Mouse (Mus musculus): ENCODE measurements around the gene Akr7a5.
A peak's percentile ranks its signal among the peaks of the same experiment; 100 is the strongest.

The Akr7a5 gene

GRCm38 (mm10) chr4:139310171-139310898, at the start of gene Akr7a5, which contains the start of gene Pqlc2:
Akr7a5 (plus strand) TSS chr4:139310744.
Pqlc2 (minus strand) TSS chr4:139310708.
- peak; percentile 96 for DNase-seq (ENCODE audit: low read depth, low spot score)
- Histone ChIP-seq H3K36me3 (ENCODE audit: control insufficient read depth, insufficient read depth, low read length, poor library complexity, severe bottlenecking) (no peaks in the 10 kb centered on the region; the same call in 1 of the 2 replicates), H3K27me3 (ENCODE audit: control insufficient read depth, insufficient read depth, low read length, poor library complexity, severe bottlenecking) (no peaks in the 10 kb centered on the region)

- Histone ChIP-seq H3K27me3 (ENCODE audit: control insufficient read depth, insufficient read depth, low read length, poor library complexity, severe bottlenecking) (no peaks in the 10 kb centered on the region), H3K36me3 (ENCODE audit: control insufficient read depth, insufficient read depth, low read length, poor library complexity, severe bottlenecking) (peaks cover 12% of the 10 kb centered on the region)
- no peak for DNase-seq (ENCODE audit: low read depth, low spot score)
These were observed 47.6 kb upstream of the Akr7a5 start for GRCm38 (mm10) chr4:139262981-139263380.

GRCm38 (mm10) chr4:139265783-139266499, 44.6 kb upstream of the Akr7a5 start:
- DNase-seq (ENCODE audit: low read depth, low spot score) = no peak

GRCm38 (mm10) chr4:139266500-139266865, 44.1 kb upstream of the Akr7a5 start:
- Histone ChIP-seq H3K27me3 (ENCODE audit: control insufficient read depth, insufficient read depth, low read length, poor library complexity, severe bottlenecking) (no peaks in the 10 kb centered on the region), H3K36me3 (ENCODE audit: control insufficient read depth, insufficient read depth, low read length, poor library complexity, severe bottlenecking) (peaks cover 12% of the 10 kb centered on the region)
- no peak for DNase-seq (ENCODE audit: low read depth, low spot score)

More at GRCm38 (mm10) chr4:139265783-139266499, 44.6 kb upstream of the Akr7a5 start:
- no peaks in the 10 kb centered on the region for H3K27me3 ChIP-seq (ENCODE audit: control insufficient read depth, insufficient read depth, low read length, poor library complexity, severe bottlenecking)
- H3K36me3 ChIP-seq (ENCODE audit: control insufficient read depth, insufficient read depth, low read length, poor library complexity, severe bottlenecking) = peaks cover 12% of the 10 kb centered on the region

DNA sequence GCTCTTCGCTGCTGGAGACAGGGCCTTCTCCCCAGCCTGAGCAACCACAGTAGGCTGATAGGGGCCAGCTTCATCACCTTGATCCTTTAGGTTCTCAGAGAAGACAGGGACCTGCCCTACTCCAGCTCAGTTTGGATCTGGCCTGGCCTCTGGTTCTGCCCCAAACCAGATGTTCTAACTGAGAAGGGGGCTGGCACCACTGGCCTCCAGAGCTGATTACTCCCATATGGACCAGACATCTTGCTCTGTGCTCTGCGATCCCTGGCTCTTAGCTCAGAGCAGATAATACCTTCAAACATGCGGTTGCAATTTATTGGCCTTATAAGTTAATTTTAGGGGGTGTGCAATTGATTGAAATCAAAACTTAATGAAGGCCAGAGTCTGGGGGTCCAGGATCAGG, 43.2 kb upstream of the Akr7a5 start:
- Histone ChIP-seq H3K27me3 (ENCODE audit: control insufficient read depth, insufficient read depth, low read length, poor library complexity, severe bottlenecking) (no peaks in the 10 kb centered on the region), H3K36me3 (ENCODE audit: control insufficient read depth, insufficient read depth, low read length, poor library complexity, severe bottlenecking) (peaks cover 8% of the 10 kb centered on the region)
- no peak for DNase-seq (ENCODE audit: low read depth, low spot score)

- DNase-seq (ENCODE audit: low read depth, low spot score) = no peak
- H3K27me3 ChIP-seq (ENCODE audit: control insufficient read depth, insufficient read depth, low read length, poor library complexity, severe bottlenecking) = no peaks in the 10 kb centered on the region
These were observed 42.3 kb upstream of the Akr7a5 start for GRCm38 (mm10) chr4:139268242-139268641.

DNA sequence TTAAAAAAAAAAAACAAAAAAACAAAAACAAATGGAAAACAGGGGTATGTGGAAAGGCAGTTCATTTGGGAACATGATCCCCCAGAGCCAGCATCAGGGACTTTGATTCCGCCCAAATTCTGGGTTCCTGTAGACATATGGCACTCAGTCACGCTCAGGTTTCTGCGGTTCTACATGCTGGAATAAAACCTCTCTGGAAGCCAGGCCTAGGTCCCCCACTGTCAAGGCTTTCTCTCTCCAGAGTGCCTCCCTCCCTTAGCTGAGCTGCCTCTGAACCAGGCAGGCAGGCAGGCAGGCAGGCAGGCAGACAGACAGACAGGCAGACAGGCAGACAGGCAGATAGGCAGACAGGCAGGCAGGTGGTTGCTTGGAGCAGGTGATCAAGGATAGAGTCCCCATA, 40.4 kb upstream of the Akr7a5 start:
- H3K36me3 ChIP-seq (ENCODE audit: control insufficient read depth, insufficient read depth, low read length, poor library complexity, severe bottlenecking) = no peaks in the 10 kb centered on the region; the same call in none of the 2 replicates
- no peaks in the 10 kb centered on the region for H3K27me3 ChIP-seq (ENCODE audit: control insufficient read depth, insufficient read depth, low read length, poor library complexity, severe bottlenecking)
- no peak for DNase-seq (ENCODE audit: low read depth, low spot score)

More at GRCm38 (mm10) chr4:139268242-139268641, 42.3 kb upstream of the Akr7a5 start:
- H3K36me3 ChIP-seq (ENCODE audit: control insufficient read depth, insufficient read depth, low read length, poor library complexity, severe bottlenecking) = peaks cover 6% of the 10 kb centered on the region

GRCm38 (mm10) chr4:139271562-139271961, 39.0 kb upstream of the Akr7a5 start:
- no peak for DNase-seq (ENCODE audit: low read depth, low spot score)
- Histone ChIP-seq H3K36me3 (ENCODE audit: control insufficient read depth, insufficient read depth, low read length, poor library complexity, severe bottlenecking) (no peaks in the 10 kb centered on the region; the same call in none of the 2 replicates), H3K27me3 (ENCODE audit: control insufficient read depth, insufficient read depth, low read length, poor library complexity, severe bottlenecking) (no peaks in the 10 kb centered on the region)

- Histone ChIP-seq H3K36me3 (ENCODE audit: control insufficient read depth, insufficient read depth, low read length, poor library complexity, severe bottlenecking) (no peaks in the 10 kb centered on the region; the same call in none of the 2 replicates), H3K27me3 (ENCODE audit: control insufficient read depth, insufficient read depth, low read length, poor library complexity, severe bottlenecking) (no peaks in the 10 kb centered on the region)
- no peak for DNase-seq (ENCODE audit: low read depth, low spot score)
These were observed 37.4 kb upstream of the Akr7a5 start for GRCm38 (mm10) chr4:139272951-139273680.

DNA sequence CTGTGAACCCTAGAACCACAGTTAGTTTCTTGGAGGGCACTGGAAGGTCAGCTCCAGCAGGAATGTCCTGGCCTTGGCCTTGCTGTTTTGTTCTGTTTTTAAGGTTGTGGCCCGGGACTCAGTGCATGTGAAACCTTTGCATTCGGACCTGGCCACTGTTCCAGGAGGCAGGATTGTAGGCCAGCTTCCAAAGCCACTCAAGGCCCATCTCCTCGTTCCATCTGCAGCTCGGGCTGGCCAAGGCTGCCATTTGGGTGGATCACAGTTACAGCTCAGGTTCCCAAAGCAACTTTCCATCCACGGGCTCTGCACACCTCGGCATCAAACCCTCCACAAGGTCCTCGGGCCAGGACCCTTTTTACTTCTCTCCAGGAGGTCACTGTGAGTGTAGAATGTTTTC, 36.0 kb upstream of the Akr7a5 start:
- H3K36me3 ChIP-seq (ENCODE audit: control insufficient read depth, insufficient read depth, low read length, poor library complexity, severe bottlenecking) = no peaks in the 10 kb centered on the region; the same call in none of the 2 replicates
- no peaks in the 10 kb centered on the region for H3K27me3 ChIP-seq (ENCODE audit: control insufficient read depth, insufficient read depth, low read length, poor library complexity, severe bottlenecking)
- DNase-seq (ENCODE audit: low read depth, low spot score) = no peak

- DNase-seq (ENCODE audit: low read depth, low spot score) = no peak
- Histone ChIP-seq H3K36me3 (ENCODE audit: control insufficient read depth, insufficient read depth, low read length, poor library complexity, severe bottlenecking) (no peaks in the 10 kb centered on the region; the same call in none of the 2 replicates), H3K27me3 (ENCODE audit: control insufficient read depth, insufficient read depth, low read length, poor library complexity, severe bottlenecking) (no peaks in the 10 kb centered on the region)
These were observed 34.1 kb upstream of the Akr7a5 start for GRCm38 (mm10) chr4:139276411-139276810.

DNA sequence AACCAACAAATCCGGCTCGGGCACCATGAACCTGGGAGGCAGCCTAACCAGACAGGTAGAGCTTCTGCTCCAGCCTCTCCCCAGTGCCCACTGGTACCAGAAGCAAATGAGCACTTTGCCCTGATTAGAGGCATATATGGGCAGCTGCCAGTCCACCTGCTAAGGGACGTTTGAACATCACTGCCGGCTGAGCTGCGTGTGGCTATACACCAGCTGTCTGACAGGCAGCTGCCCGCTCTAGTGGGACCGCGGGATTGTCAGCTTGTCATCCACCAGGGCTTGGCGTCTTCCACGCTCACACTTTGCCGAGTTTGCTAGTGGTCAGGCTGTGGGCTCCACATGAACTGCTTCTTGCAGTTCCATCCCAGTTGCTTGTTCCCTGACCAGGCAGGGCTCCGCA, 30.0 kb upstream of the Akr7a5 start:
- peaks cover 3% of the 10 kb centered on the region for H3K36me3 ChIP-seq (ENCODE audit: control insufficient read depth, insufficient read depth, low read length, poor library complexity, severe bottlenecking)
- H3K27me3 ChIP-seq (ENCODE audit: control insufficient read depth, insufficient read depth, low read length, poor library complexity, severe bottlenecking) = no peaks in the 10 kb centered on the region
- DNase-seq (ENCODE audit: low read depth, low spot score) = no peak

DNA sequence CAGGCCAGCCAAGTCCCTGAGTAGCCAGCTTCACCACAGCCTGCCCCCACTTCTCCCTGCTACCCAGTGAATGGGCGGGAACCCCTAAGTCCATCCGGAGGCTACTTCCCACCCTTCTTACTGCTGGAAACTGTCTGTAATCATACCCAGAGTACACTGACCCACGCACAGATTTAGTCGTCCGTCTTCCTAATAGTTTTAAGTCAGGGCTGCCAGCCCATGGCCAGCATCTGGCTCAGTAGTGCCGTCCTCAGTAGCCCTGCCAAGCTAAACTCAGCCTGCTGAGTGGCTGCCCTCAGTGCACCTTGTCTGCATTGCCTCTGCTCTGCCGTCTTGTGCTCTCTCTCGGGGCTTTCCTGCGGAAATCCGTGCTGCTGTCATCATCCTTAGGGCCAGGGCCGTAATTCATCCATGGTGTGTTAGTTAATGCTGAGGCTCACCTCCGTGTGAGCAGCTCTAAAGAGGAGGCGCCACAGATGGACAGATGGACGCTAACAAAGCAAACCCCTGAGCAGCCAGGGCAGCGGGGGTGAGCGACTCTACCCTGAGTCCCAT, 28.7 kb upstream of the Akr7a5 start:
- DNase-seq (ENCODE audit: low read depth, low spot score) = no peak
- Histone ChIP-seq H3K36me3 (ENCODE audit: control insufficient read depth, insufficient read depth, low read length, poor library complexity, severe bottlenecking) (peaks cover 3% of the 10 kb centered on the region), H3K27me3 (ENCODE audit: control insufficient read depth, insufficient read depth, low read length, poor library complexity, severe bottlenecking) (no peaks in the 10 kb centered on the region)

- Histone ChIP-seq H3K27me3 (ENCODE audit: control insufficient read depth, insufficient read depth, low read length, poor library complexity, severe bottlenecking) (no peaks in the 10 kb centered on the region), H3K36me3 (ENCODE audit: control insufficient read depth, insufficient read depth, low read length, poor library complexity, severe bottlenecking) (peaks cover 3% of the 10 kb centered on the region)
- no peak for DNase-seq (ENCODE audit: low read depth, low spot score)
These were observed 27.6 kb upstream of the Akr7a5 start for GRCm38 (mm10) chr4:139282955-139283417.
